Mouse (Mus musculus) lung, postnatal 0 days (tissue): ENCODE data around the gene Psap.
A peak's percentile ranks its signal among the peaks of the same experiment; 100 is the strongest.

Source experiments
- CTCF ChIP-seq: IDR thresholded peaks from 2 replicates; pipeline ENCODE4 v1.5.1; 2016; ENCODE audit warnings: antibody characterized with exemption, mild to moderate bottlenecking
- EP300 ChIP-seq: IDR thresholded peaks from 2 replicates; pipeline ENCODE4 v1.6.1; 2016; ENCODE audit warnings: antibody characterized with exemption, mild to moderate bottlenecking, control low read depth

DNA sequence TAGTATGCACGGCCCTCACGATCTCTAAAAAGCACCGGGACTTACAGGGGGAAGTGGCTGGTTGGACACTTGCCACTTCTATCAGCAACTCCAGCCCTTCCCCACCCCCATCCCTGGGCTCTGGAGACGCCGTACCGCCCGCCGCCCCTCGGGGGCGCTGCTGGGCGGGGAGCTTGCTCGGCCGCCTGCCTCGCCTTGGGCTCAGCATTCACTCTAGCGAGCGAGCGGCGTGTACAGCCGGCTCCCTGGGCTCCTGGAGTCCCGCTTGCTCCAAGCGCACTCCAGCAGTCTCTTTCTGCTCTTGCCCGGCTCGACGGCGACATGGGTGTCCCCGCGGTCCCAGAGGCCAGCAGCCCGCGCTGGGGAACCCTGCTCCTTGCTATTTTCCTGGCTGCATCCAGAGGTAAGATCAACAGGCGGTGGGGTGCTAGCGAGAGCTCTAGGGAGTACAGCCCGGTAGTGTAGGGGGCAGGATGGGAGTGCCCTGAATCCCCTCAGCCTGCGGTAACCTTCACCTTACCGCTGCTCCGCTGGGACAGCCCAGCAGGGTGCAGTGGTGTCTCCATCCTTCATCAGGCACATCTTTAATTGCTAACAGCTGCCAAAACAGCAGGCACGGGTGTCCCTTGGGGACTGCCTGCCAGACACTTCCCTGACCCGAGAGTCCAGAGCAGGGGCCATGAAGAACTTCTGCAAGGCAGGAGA, 69.4 kb downstream of the Psap start, which contains the start of gene Vsir:
- TF ChIP-seq CTCF (peak; percentile 87), EP300 (no peak)
